Mouse (Mus musculus) C2C12 (cell line): ENCODE measurements around the gene Heatr4. TPM values are rescaled to one million over a fixed set of nuclear protein-coding genes. Genes with fewer than 3 reads are reported as not detected.

Source experiments
- H3K27me3 ChIP-seq: one replicate; pipeline ENCODE4 v1.6.1; 2011; ENCODE audit not compliant: control insufficient read depth, insufficient read depth, insufficient read length
- H3K36me3 ChIP-seq: one replicate; pipeline ENCODE4 v1.6.1; 2011; ENCODE audit not compliant: control insufficient read depth, insufficient read depth
- H3K4me3 ChIP-seq: one replicate; pipeline ENCODE4 v1.5.1; 2011; ENCODE audit warnings: mild to moderate bottlenecking, control low read depth; ENCODE audit not compliant: poor library complexity, insufficient read depth, severe bottlenecking
- H3K79me2 ChIP-seq: one replicate; pipeline ENCODE4 v1.6.1; 2011; ENCODE audit not compliant: control insufficient read depth, insufficient read depth
- H3K79me3 ChIP-seq: one replicate; pipeline ENCODE4 v1.6.1; 2011; ENCODE audit warnings: low read depth, control low read depth
- H3ac ChIP-seq: one replicate; pipeline ENCODE3; 2011; ENCODE audit warnings: low read depth; ENCODE audit not compliant: control insufficient read depth, insufficient read length
- CEBPB ChIP-seq: IDR thresholded peaks from one replicate; pipeline ENCODE4 v1.6.1; 2011; ENCODE audit warnings: low read depth, mild to moderate bottlenecking, control low read depth, moderate library complexity
- CTCF ChIP-seq: IDR thresholded peaks from one replicate; pipeline ENCODE4 v1.5.1; 2011; ENCODE audit not compliant: control insufficient read depth, insufficient read depth, insufficient read length
- FOSL1 ChIP-seq: IDR thresholded peaks from one replicate; pipeline ENCODE4 v1.8.0; 2011; ENCODE audit warnings: mild to moderate bottlenecking, low read length; ENCODE audit not compliant: poor library complexity, insufficient read depth, severe bottlenecking
- MAX ChIP-seq: IDR thresholded peaks from one replicate; pipeline ENCODE4 v1.6.1; 2011; ENCODE audit warnings: mild to moderate bottlenecking, control low read depth
- MYOD1 ChIP-seq: IDR thresholded peaks from one replicate; pipeline ENCODE4 v1.6.1; 2011; ENCODE audit warnings: low read depth; ENCODE audit not compliant: control insufficient read depth, insufficient read length
- MYOG ChIP-seq: IDR thresholded peaks from one replicate; pipeline ENCODE4 v1.6.1; 2011; ENCODE audit not compliant: control insufficient read depth, insufficient read length; ENCODE audit errors: extremely low read depth
- USF1 ChIP-seq: IDR thresholded peaks from one replicate; pipeline ENCODE4 v1.6.1; 2011; ENCODE audit warnings: low read depth, mild to moderate bottlenecking, control low read depth, moderate library complexity
- polyA plus RNA-seq: library from polyadenylated mRNA; unstranded; fragments of >200 nt; fragmentation: generic; extraction: Trizol; gene quantifications from one replicate; pipeline ENCODE4 v1.2.1, GENCODE M21; 2012; ENCODE audit warnings: missing spikeins

Heatr4 gene
- polyA plus RNA-seq, 1 experiment = not detected

GRCm38 (mm10) chr12:83937600-83937999, 47.1 kb downstream of the Heatr4 start:
- Histone ChIP-seq H3K4me3 (no peak overlapping the region), H3K79me3 (no peaks in the 10 kb centered on the region), H3K79me2 (no peaks in the 10 kb centered on the region), H3K27me3 (no peaks in the 10 kb centered on the region), H3K36me3 (no peaks in the 10 kb centered on the region), H3ac (no peak overlapping the region)
- TF ChIP-seq CEBPB (no peak), MYOD1 (no peak), CTCF (no peak), FOSL1 (no peak), MAX (no peak), USF1 (no peak)

GRCm38 (mm10) chr12:83929186-83929804, 55.4 kb downstream of the Heatr4 start:
- no peak overlapping the region for H3K4me3 ChIP-seq
- no peaks in the 10 kb centered on the region for H3K27me3 ChIP-seq
- H3ac ChIP-seq = no peak overlapping the region
- TF ChIP-seq CEBPB (no peak), CTCF (no peak), USF1 (no peak), MYOG (no peak), MAX (no peak), MYOD1 (no peak), FOSL1 (no peak)
- no peaks in the 10 kb centered on the region for H3K79me2 ChIP-seq
- H3K36me3 ChIP-seq = no peaks in the 10 kb centered on the region
- H3K79me3 ChIP-seq = no peaks in the 10 kb centered on the region

GRCm38 (mm10) chr12:83927747-83928146, 56.9 kb downstream of the Heatr4 start:
- no peak for TF ChIP-seq MYOG
- no peak for TF ChIP-seq MAX
- no peak for TF ChIP-seq CTCF
- no peak for TF ChIP-seq CEBPB
- TF ChIP-seq FOSL1 = no peak
- Histone ChIP-seq H3K79me3 (no peaks in the 10 kb centered on the region), H3K79me2 (no peaks in the 10 kb centered on the region), H3K27me3 (no peaks in the 10 kb centered on the region), H3ac (no peak overlapping the region), H3K4me3 (no peak overlapping the region), H3K36me3 (no peaks in the 10 kb centered on the region)

- no peak overlapping the region for H3K4me3 ChIP-seq
- H3ac ChIP-seq = no peak overlapping the region
- H3K79me2 ChIP-seq = peaks cover 4% of the 10 kb centered on the region
- TF ChIP-seq MAX = no peak
- TF ChIP-seq MYOG = no peak
- TF ChIP-seq CTCF = no peak
- TF ChIP-seq CEBPB = no peak
- no peak for TF ChIP-seq FOSL1
- no peak for TF ChIP-seq USF1
- TF ChIP-seq MYOD1 = no peak
- H3K27me3 ChIP-seq = no peaks in the 10 kb centered on the region
- no peaks in the 10 kb centered on the region for H3K36me3 ChIP-seq
- no peaks in the 10 kb centered on the region for H3K79me3 ChIP-seq
Measured at GRCm38 (mm10) chr12:83926061-83926460, 58.6 kb downstream of the Heatr4 start.

GRCm38 (mm10) chr12:83925160-83925703, 59.4 kb downstream of the Heatr4 start:
- no peak overlapping the region for H3K4me3 ChIP-seq
- H3K27me3 ChIP-seq = no peaks in the 10 kb centered on the region
- TF ChIP-seq MAX (no peak), MYOD1 (no peak), FOSL1 (no peak), MYOG (no peak), CEBPB (no peak), CTCF (no peak), USF1 (no peak)
- peaks cover 2% of the 10 kb centered on the region for H3K79me3 ChIP-seq
- no peaks in the 10 kb centered on the region for H3K36me3 ChIP-seq
- peaks cover 12% of the 10 kb centered on the region for H3K79me2 ChIP-seq
- H3ac ChIP-seq = no peak overlapping the region

GRCm38 (mm10) chr12:83924332-83924731, 60.3 kb downstream of the Heatr4 start:
- Histone ChIP-seq H3K27me3 (no peaks in the 10 kb centered on the region), H3K79me3 (peaks cover 2% of the 10 kb centered on the region), H3K4me3 (no peak overlapping the region), H3ac (no peak overlapping the region), H3K36me3 (no peaks in the 10 kb centered on the region), H3K79me2 (peaks cover 21% of the 10 kb centered on the region)
- TF ChIP-seq MYOD1 (no peak), MAX (no peak), FOSL1 (no peak), MYOG (no peak), USF1 (no peak), CTCF (no peak), CEBPB (no peak)
